Mouse (Mus musculus) lung, embryonic 15.5 days (tissue): ENCODE data around the gene Fkbp14. TPM values are rescaled to one million over a fixed set of nuclear protein-coding genes. Genes with fewer than 3 reads are reported as not detected.
A peak's percentile ranks its signal among the peaks of the same experiment; 100 is the strongest.

ENCODE experiments used
- ATAC-seq: fragments of 200-750 bp; cut with Nextera tagmentation; 2 replicates; pipeline ENCODE4 v1.8.0; 2017; ENCODE audit warnings: moderate number of reproducible peaks, borderline replicate concordance; ENCODE audit not compliant: low FRiP score, low TSS enrichment; ENCODE audit errors: extremely low read depth
- H3K27ac ChIP-seq: fragments of 300-500 bp; sonication (generic); 2 replicates; pipeline ENCODE4 v1.5.1; 2015; ENCODE audit warnings: moderate library complexity, mild to moderate bottlenecking, inconsistent platforms
- H3K27me3 ChIP-seq: fragments of 300-500 bp; sonication (generic); 2 replicates; pipeline ENCODE4 v1.6.1; 2015; ENCODE audit warnings: inconsistent platforms
- H3K36me3 ChIP-seq: fragments of 300-500 bp; sonication (generic); 2 replicates; pipeline ENCODE4 v1.6.1; 2015; ENCODE audit warnings: inconsistent platforms
- H3K4me1 ChIP-seq: fragments of 300-500 bp; sonication (generic); 2 replicates; pipeline ENCODE4 v1.6.1; 2015; ENCODE audit warnings: inconsistent platforms
- H3K4me2 ChIP-seq: fragments of 300-500 bp; sonication (generic); 2 replicates; pipeline ENCODE4 v1.6.1; 2015; ENCODE audit warnings: inconsistent platforms, mild to moderate bottlenecking, moderate library complexity
- H3K4me3 ChIP-seq: fragments of 300-500 bp; sonication (generic); 2 replicates; pipeline ENCODE4 v1.5.1; 2015; ENCODE audit warnings: mild to moderate bottlenecking, inconsistent platforms
- H3K9ac ChIP-seq: fragments of 300-500 bp; sonication (generic); 2 replicates; pipeline ENCODE4 v1.6.1; 2015; ENCODE audit warnings: inconsistent platforms
- H3K9me3 ChIP-seq: fragments of 300-500 bp; sonication (generic); 2 replicates; pipeline ENCODE4 v1.6.1; 2016; ENCODE audit warnings: inconsistent platforms
- WGBS: fragments of 180-500 bp; shearing (Covaris S2); methylation state at CpG from one replicate; pipeline ENCODE4 v1.1.7; 2015; 5-methylcytosine and 5-hydroxymethylcytosine counted together
- polyA plus RNA-seq: library from polyadenylated mRNA; unstranded; fragments of >200 nt; fragmentation: Nextera tagmentation; extraction: Ambion mirVana; gene quantifications from 2 replicates; pipeline ENCODE4 v1.2.1, GENCODE M21; 2015

The Fkbp14 gene
- polyA plus RNA-seq: 23.4 and 27.6 TPM in 2 replicates

DNA sequence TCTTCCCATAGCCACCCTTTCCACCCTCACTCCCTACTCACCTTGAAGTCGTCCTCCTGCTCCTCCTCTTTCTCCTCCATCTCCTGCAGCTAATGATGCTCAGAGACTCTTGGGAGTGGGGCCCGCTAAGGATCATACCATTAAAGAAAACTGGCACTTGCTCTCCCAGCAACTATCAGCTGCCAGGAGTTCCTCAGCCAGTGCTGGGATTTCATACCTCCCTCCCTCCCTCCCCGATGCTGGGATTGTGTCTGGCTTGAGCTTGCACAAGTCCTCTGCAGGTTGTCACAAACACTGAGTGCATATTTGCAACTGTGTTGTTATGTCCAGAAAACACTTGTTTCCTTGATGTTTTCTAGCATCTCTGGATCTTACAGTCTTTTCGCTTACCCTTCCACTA is at the start of gene Fkbp14:
TSS of gene Fkbp14 (minus strand) at position 101 of the 400 bp plus-strand sequence.
- H3K36me3 ChIP-seq: no peaks in the 10 kb centered on the region
- WGBS: 65% methylated on average over 4 of the region's 4 CpGs
- H3K4me1 ChIP-seq: peaks cover 25% of the 10 kb centered on the region
- H3K27ac ChIP-seq: no peak within 1 kb of the TSS
- H3K9ac ChIP-seq: no peak within 1 kb of the TSS
- peak within 1 kb of the TSS; percentile 83 for H3K4me2 ChIP-seq
- no peak for ATAC-seq
- no peaks in the 10 kb centered on the region for H3K27me3 ChIP-seq
- no peaks in the 10 kb centered on the region for H3K9me3 ChIP-seq
- peak within 1 kb of the TSS; percentile 83 for H3K4me3 ChIP-seq

DNA sequence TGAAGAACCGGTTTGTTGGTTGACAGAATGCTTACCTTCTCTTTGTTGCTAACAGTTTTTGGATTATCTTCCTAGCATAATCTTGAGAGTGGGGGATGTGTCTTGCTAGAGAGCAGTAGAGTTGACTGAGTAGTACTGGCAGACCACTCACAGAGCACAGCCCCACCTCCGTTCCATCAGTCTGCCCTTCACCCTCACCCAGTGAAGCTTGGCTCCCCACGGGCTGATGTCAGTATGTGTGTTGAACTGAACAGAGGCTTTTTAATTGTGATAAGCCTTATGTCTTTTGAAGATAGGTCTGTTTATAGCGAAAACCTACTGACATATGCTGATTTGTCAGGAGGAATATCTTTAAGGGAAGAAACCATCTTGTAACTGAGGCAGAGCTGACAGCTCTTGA is 46.1 kb upstream of the Fkbp14 start:
- WGBS: 61% methylated on average over 4 of the region's 4 CpGs
- H3K27ac ChIP-seq: no peak overlapping the region
- no peak for ATAC-seq

DNA sequence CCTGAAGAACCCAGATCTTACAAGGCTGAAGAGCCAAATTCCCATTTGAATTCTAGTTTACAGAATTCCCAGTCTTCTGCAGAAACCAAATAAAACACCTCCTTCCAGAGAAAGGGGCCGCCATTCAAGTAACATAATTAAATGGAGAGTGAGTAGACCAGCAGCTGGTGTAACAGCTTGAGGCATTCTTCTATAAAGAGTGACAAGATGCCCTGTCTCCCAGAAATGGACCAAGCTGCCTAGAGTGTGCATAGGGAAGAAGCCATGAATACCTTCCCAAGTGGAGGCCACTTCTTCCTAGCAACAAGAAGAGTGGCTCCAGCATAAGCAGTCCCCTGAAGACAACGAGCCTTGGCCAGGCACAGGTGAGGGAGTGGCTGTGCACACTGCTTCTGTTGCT is 44.8 kb upstream of the Fkbp14 start:
- ATAC-seq: no peak
- Histone ChIP-seq H3K27me3 (no peaks in the 10 kb centered on the region), H3K4me3 (no peak overlapping the region), H3K4me1 (no peaks in the 10 kb centered on the region), H3K9ac (no peak overlapping the region), H3K27ac (no peak overlapping the region), H3K36me3 (no peaks in the 10 kb centered on the region), H3K4me2 (no peak overlapping the region), H3K9me3 (no peaks in the 10 kb centered on the region)
- WGBS: 73% methylated on average over 2 of the region's 2 CpGs

More for the DNA sequence above, 46.1 kb upstream of the Fkbp14 start:
- Histone ChIP-seq H3K4me3 (no peak overlapping the region), H3K4me2 (no peak overlapping the region), H3K27me3 (no peaks in the 10 kb centered on the region), H3K4me1 (no peaks in the 10 kb centered on the region), H3K9ac (no peak overlapping the region), H3K9me3 (no peaks in the 10 kb centered on the region), H3K36me3 (no peaks in the 10 kb centered on the region)

DNA sequence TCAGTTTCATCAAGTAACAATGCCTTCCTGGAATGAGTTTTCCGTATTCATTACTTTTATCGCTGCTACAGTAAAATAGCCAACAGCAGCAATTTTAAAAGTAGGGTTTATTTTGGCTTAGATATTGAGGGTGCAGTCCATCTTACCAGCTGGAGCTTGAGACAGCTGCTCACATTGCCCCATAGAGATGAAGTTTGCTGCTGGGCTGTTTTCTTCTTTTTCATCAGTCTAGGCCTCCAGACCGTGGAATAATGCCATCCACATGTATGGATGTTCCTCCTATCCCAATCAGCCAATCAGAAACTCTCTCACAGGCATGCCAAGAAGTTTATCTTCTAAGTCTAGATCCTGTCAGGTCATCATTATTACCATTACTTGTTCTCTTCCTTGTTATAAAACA is 42.8 kb upstream of the Fkbp14 start:
- Histone ChIP-seq H3K27ac (no peak overlapping the region), H3K4me1 (no peaks in the 10 kb centered on the region), H3K9ac (no peak overlapping the region), H3K9me3 (no peaks in the 10 kb centered on the region), H3K4me3 (no peak overlapping the region), H3K4me2 (no peak overlapping the region), H3K27me3 (no peaks in the 10 kb centered on the region), H3K36me3 (no peaks in the 10 kb centered on the region)
- WGBS: 97% methylated on average over 3 of the region's 3 CpGs
- ATAC-seq: no peak

DNA sequence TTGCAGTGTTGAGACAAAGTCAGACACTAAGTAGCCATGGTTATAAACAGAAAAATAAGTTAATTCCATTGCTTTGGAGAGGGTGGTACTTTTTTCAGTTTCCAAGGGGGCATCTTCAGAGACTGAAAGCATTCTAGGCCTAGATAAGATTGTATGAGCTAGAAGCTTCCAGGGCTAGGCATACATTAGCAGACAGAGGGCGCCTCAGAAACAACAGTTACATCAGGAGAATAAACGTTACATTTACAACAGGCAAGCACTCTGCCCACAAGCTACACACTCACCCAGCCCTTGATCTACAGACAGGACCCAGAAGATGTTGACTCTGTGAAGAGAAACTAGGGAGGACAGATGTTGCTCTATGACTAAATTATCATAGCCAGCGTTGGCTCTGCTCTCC is 34.4 kb upstream of the Fkbp14 start:
- Histone ChIP-seq H3K4me2 (no peak overlapping the region), H3K9ac (no peak overlapping the region), H3K4me1 (no peaks in the 10 kb centered on the region), H3K36me3 (peaks cover 12% of the 10 kb centered on the region; the same call in 1 of the 2 replicates), H3K9me3 (no peaks in the 10 kb centered on the region), H3K27ac (no peak overlapping the region), H3K27me3 (no peaks in the 10 kb centered on the region), H3K4me3 (no peak overlapping the region)
- no peak for ATAC-seq
- WGBS: 40% methylated on average over 3 of the region's 3 CpGs

DNA sequence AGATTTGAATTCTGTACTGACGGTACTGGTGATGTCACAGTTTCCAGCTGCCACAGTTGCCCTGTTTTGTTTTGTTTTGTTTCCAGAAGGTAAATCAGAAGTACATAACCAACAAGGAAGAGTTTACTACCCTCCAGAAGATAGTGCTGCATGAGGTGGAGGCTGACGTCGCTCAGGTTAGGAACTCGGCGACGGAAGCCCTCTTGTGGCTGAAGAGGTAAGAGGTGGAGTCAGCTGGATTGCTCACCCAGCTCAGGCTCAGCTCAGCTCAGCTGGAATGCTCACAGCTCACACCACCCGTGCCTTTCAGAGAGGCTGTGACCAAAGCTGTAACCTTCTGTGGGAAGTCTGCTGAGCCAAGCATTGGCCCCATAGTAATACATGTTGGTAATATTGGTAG is 32.6 kb upstream of the Fkbp14 start:
- Histone ChIP-seq H3K4me3 (no peak overlapping the region), H3K4me1 (no peaks in the 10 kb centered on the region), H3K27ac (no peak overlapping the region), H3K27me3 (no peaks in the 10 kb centered on the region), H3K36me3 (peaks cover 19% of the 10 kb centered on the region; the same call in 1 of the 2 replicates), H3K4me2 (no peak overlapping the region), H3K9ac (no peak overlapping the region), H3K9me3 (no peaks in the 10 kb centered on the region)
- no peak for ATAC-seq
- 32% methylated on average over 7 of the region's 7 CpGs for WGBS

DNA sequence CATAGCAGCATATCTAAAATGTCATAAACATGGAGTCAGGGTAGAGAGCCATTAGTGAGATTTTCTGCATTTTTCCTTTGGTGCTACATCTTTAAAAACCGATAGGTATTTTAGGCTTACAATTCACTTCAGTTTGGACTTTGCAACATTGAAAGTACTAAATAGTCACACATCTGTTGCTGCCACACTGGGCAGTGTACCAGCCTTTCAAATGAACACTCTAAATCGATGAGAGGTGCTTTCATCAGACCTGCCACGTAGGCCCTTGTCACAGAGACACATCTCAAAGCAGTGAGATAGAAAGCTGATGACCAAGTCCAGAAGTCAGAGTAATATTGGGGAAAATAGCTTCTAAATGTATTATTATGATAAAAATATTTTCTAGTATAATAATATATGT is 31.3 kb upstream of the Fkbp14 start:
- WGBS: 83% methylated on average over 3 of the region's 3 CpGs
- no peak for ATAC-seq
- Histone ChIP-seq H3K36me3 (peaks cover 29% of the 10 kb centered on the region; the same call in 1 of the 2 replicates), H3K9me3 (no peaks in the 10 kb centered on the region), H3K9ac (no peak overlapping the region), H3K4me2 (no peak overlapping the region), H3K4me1 (no peaks in the 10 kb centered on the region), H3K27me3 (no peaks in the 10 kb centered on the region), H3K4me3 (no peak overlapping the region), H3K27ac (no peak overlapping the region)

DNA sequence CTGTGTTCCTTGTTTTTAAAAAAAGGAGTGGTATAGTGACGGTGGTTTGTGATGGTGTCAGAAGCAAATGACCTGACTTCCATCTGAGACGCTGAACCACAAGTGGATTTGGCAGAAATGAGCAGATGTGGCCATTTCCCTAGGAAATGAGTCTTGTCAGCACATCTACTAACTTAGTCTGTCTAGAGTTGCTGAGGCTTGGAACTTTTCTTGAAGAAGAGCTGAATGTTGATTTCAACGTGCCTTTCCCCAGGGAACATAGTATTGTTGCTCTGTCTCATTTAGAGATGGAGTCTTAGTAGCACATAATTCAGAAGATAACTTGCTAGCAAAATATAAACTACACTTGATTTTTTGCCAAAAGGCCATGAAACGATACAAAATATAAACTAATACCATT is 23.2 kb upstream of the Fkbp14 start:
- no peak overlapping the region for H3K4me3 ChIP-seq
- peaks cover 14% of the 10 kb centered on the region; the same call in 1 of the 2 replicates for H3K4me1 ChIP-seq
- no peak for ATAC-seq
- H3K27ac ChIP-seq: no peak overlapping the region; the same call in 1 of the 2 replicates
- H3K36me3 ChIP-seq: peaks cover 21% of the 10 kb centered on the region; the same call in 1 of the 2 replicates
- no peaks in the 10 kb centered on the region for H3K27me3 ChIP-seq
- no peak overlapping the region for H3K4me2 ChIP-seq
- no peaks in the 10 kb centered on the region for H3K9me3 ChIP-seq
- H3K9ac ChIP-seq: no peak overlapping the region
- 37% methylated on average over 4 of the region's 4 CpGs for WGBS

DNA sequence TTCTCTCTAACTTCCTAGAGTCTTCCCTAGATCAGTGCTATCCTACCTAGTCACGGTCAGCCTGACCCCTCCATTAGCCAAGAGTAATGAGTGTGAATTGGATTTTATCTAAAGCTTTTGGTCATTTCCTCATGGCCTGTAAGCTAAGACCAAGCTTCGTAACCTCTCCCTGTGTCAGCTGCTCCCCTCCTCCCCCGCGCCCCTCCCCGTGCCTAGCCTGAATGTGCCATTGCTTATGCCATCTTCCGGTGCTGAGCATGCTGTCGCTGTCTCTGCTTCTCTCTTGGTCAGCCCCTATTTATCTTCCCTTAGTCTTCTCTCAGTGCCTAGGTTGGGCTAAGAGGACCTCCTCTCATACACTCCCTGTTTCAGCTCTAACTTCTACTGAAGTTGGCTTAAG is 22.4 kb upstream of the Fkbp14 start:
- no peaks in the 10 kb centered on the region for H3K27me3 ChIP-seq
- no peaks in the 10 kb centered on the region for H3K9me3 ChIP-seq
- 76% methylated on average over 7 of the region's 7 CpGs for WGBS
- H3K4me1 ChIP-seq: peaks cover 14% of the 10 kb centered on the region; the same call in 1 of the 2 replicates
- H3K27ac ChIP-seq: no peak overlapping the region
- no peak overlapping the region for H3K9ac ChIP-seq
- H3K36me3 ChIP-seq: peaks cover 15% of the 10 kb centered on the region; the same call in 1 of the 2 replicates
- H3K4me3 ChIP-seq: no peak overlapping the region
- H3K4me2 ChIP-seq: no peak overlapping the region
- ATAC-seq: no peak

DNA sequence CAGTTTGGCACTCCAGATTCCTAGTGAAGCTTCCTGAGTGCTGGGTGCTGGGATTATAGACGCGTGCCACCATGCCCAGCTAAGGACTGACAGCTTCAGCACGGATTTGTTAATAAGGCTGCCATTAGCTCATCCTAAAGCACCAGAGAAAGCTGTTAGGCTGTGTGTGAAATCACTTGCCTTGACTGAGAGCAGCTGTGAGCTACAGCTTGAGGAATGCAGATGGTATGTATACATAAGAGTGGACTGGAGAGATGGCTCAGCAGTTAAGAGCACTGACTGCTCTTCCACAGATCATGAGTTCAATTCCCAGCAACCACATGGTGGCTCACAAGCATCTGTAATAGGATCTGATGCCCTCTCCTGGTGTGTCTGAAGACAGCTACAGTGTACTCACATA is 20.3 kb upstream of the Fkbp14 start:
- 32% methylated on average over 3 of the region's 3 CpGs for WGBS
- no peak for ATAC-seq
- Histone ChIP-seq H3K9ac (no peak overlapping the region), H3K36me3 (no peaks in the 10 kb centered on the region), H3K4me1 (peaks cover 14% of the 10 kb centered on the region; the same call in 1 of the 2 replicates), H3K4me3 (no peak overlapping the region), H3K9me3 (no peaks in the 10 kb centered on the region), H3K4me2 (no peak overlapping the region), H3K27me3 (no peaks in the 10 kb centered on the region), H3K27ac (no peak overlapping the region)

DNA sequence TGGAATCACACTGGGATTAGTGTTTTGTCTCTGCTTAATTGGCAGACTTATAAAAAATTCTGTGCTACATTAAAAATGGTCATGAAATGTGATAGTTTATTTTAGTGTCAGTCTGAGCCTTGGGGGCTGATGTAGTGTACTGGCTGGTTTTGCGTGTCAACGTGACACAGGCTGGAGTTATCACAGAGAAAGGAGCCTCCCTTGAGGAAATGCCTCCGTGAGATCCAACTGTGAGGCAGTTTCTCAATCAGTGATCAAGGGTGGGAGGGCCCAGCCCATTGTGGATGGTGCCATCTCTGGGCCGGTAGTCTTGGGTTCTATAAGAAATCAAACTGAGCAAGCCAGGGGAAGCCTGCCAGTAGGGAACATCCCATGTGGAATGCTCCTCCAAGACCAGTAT is 9.1 kb upstream of the Fkbp14 start:
- H3K4me3 ChIP-seq: no peak overlapping the region
- no peaks in the 10 kb centered on the region for H3K36me3 ChIP-seq
- no peaks in the 10 kb centered on the region for H3K9me3 ChIP-seq
- H3K27me3 ChIP-seq: no peaks in the 10 kb centered on the region
- 59% methylated on average over 4 of the region's 4 CpGs for WGBS
- H3K4me1 ChIP-seq: no peaks in the 10 kb centered on the region
- H3K27ac ChIP-seq: no peak overlapping the region
- H3K9ac ChIP-seq: no peak overlapping the region
- no peak overlapping the region for H3K4me2 ChIP-seq
- ATAC-seq: no peak

DNA sequence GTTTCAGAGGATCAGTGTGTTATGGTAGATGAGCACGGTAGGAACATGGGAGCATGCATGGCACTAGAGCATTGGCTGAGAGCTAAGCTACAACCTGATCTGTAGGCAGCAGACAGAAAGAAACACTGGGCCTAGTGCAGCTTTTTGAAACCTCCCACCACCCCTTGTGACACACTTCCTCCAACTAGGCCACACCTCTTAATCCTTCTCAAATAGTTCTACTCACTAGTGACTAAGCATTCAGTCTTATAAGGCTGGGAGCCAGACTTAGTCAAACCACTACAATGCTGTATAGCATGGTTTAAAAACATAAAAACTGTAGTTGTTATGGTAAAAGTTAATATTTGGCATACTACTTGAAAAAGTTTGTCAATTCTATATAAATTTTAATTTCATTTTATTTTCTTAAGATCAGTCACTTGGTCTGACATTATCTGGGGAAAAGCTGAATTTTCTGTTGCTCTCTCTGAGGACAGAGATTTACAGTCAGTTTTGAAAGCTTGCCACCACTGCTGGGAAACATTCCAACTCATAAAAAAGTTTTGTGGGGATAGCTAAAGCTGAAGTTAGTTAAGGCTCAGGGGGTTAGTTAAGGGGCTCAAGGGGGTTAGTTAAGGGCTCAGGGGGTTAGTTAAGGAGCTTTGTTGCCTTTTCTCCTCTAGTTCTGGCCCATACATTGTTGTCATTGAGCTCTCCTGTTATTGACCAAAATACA is 7.0 kb upstream of the Fkbp14 start:
- WGBS: 97% methylated on average over 1 of the region's 1 CpGs
- no peak overlapping the region for H3K9ac ChIP-seq
- no peaks in the 10 kb centered on the region for H3K27me3 ChIP-seq
- H3K4me1 ChIP-seq: no peaks in the 10 kb centered on the region
- no peak for ATAC-seq
- no peaks in the 10 kb centered on the region for H3K9me3 ChIP-seq
- H3K36me3 ChIP-seq: no peaks in the 10 kb centered on the region
- no peak overlapping the region for H3K27ac ChIP-seq
- H3K4me2 ChIP-seq: no peak overlapping the region
- H3K4me3 ChIP-seq: no peak overlapping the region
